Mouse (Mus musculus): ENCODE results near the gene Gm4513.
"Not testable (repeated sequence)": the region's sequence is repeated elsewhere in the genome, so short reads cannot be mapped to it uniquely, and the experiment has no call there.

The Gm4513 gene

DNA sequence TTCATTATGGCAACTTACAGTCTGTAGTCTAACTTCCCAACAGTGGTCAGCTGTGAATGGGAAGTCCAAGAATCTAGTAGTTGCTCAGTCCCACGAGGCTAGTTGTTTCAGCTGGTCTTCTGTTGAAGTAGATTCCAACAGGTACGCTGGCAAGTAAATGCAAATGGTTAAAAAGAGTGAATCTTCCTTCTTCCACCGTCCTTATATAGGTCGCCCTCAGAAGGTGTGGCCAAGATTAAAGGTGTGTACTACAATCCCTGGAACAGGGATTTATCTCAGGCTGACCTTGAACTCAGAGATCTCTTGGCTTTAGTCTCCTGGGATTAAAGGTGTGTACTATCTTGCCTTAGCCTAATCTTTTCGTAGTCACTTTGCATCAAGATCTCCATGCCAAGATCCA is at the start of gene Gm4513:
Gene Gm4513, minus strand, starts transcription at position 101 of the 400 bp plus-strand sequence.
- DNase-seq = not testable (repeated sequence)

- DNase-seq = not testable (repeated sequence)
Observed at GRCm38 (mm10) chr7:20576141-20576540, 22.7 kb downstream of the Gm4513 start, which contains the start of gene Gm4141. TSS of gene Gm4141 (minus strand) at chr7:20576241.

GRCm38 (mm10) chr7:20545657-20546056 is 53.2 kb downstream of the Gm4513 start, which contains the start of gene Gm5726:
TSS of gene Gm5726 (minus strand) at chr7:20545757.
- DNase-seq = not testable (repeated sequence)

All from cerebellum, postnatal 14 days (tissue).